Comparison of ENCODE assay signal across 7 mouse cellular contexts in genomic region chr5:53525305-53526069, GRCm38 (mm10). TPM values are rescaled to one million over a fixed set of nuclear protein-coding genes. Genes with fewer than 3 reads are reported as not detected.
DNase-seq lines count a peak whose midpoint lies in the region; ATAC-seq and TF ChIP-seq lines count a peak whose summit lies in the region.

No protein-coding gene starts in this region.

- TF ChIP-seq CTCF in left cerebral cortex, adult 2 months (IDR thresholded peaks at IDR 0.05), result no peak

- peak; percentile 85 for ATAC-seq in frontal cortex, adult (ENCODE audit: low TSS enrichment)

- peak overlapping the region; percentile 14 for H3K4me3 ChIP-seq in left cerebral cortex, adult 2 months

- DNase-seq in cerebellum, postnatal 14 days, result peak; percentile 62 to 67
- DNase-seq in left cerebral cortex, adult 2 months (ENCODE audit: extremely low spot score in 1 of 2, low spot score in 2 of 2), result peak; percentile 35 to 79
- peak; percentile 69 for DNase-seq in retina, embryonic 14.5 days (ENCODE audit: low spot score)
- DNase-seq in thymus, postnatal 36 days, result no peak
- DNase-seq in kidney, adult 18-20 months, result no peak
- DNase-seq in thymus, postnatal 0 days (ENCODE audit: low spot score), result no peak

- intact Hi-C loops in left cerebral cortex, adult 2 months (cut with DNase I), result loop anchor here (2.0 to 5.0 kb wide), 2 partner anchors 65 to 158 kb away; no protein-coding TSS in a partner anchor

- H3K27ac ChIP-seq in left cerebral cortex, adult 2 months, result peak overlapping the region; percentile 75

RNA-seq across cellular contexts. Expression of gene Rbpj, which starts 59.5 kb away (rescaled TPM):
- 10 to 100 TPM; 32.8 to 33.2 TPM for total RNA-seq in left cerebral cortex, adult 2 months (2021)
- polyA plus RNA-seq in thymus, postnatal 0 days (2015; fragmentation: Nextera tagmentation; extraction: Ambion mirVana), result 23.3 and 28.1 TPM in 2 replicates

Comparison
In these comparisons a context has a peak if more than half of its experiments do, and no peak if none do; other contexts are left out.
1. DNase-seq: peak in cerebellum, postnatal 14 days (2 of 2), left cerebral cortex, adult 2 months (2 of 2) and retina, embryonic 14.5 days (single experiment); none in thymus, postnatal 36 days (0 of 2), kidney, adult 18-20 months (single experiment) and thymus, postnatal 0 days (single experiment).